Mouse (Mus musculus) liver, adult (tissue): ENCODE results near the gene Gnl1.
A peak's percentile ranks its signal among the peaks of the same experiment; 100 is the strongest.

Experiments
- GATA4 ChIP-seq: IDR thresholded peaks from 2 replicates; pipeline ENCODE4 v1.6.1; 2014; ENCODE audit warnings: mild to moderate bottlenecking, low read length; ENCODE audit not compliant: insufficient replicate concordance

Gnl1 gene

GRCm38 (mm10) chr17:35979401-35980362, at the start of gene Gnl1, which contains the start of gene Prr3:
TSS of gene Gnl1 (plus strand) at chr17:35979851.
TSS of gene Prr3 (minus strand) at chr17:35980236.
- TF ChIP-seq GATA4: peak; percentile 13; the same call in 1 of the 2 replicates

GRCm38 (mm10) chr17:35930627-35931026, 49.0 kb upstream of the Gnl1 start:
- no peak for TF ChIP-seq GATA4

- TF ChIP-seq GATA4: no peak
These were observed 47.0 kb upstream of the Gnl1 start for GRCm38 (mm10) chr17:35932608-35933007.

GRCm38 (mm10) chr17:35937700-35938348, 41.8 kb upstream of the Gnl1 start:
- no peak for TF ChIP-seq GATA4

GRCm38 (mm10) chr17:35939108-35939507, 40.5 kb upstream of the Gnl1 start:
- TF ChIP-seq GATA4: no peak

- no peak for TF ChIP-seq GATA4
These were observed 39.7 kb upstream of the Gnl1 start for GRCm38 (mm10) chr17:35939941-35940340.

GRCm38 (mm10) chr17:35954665-35955064, 25.0 kb upstream of the Gnl1 start:
- TF ChIP-seq GATA4: no peak

- TF ChIP-seq GATA4: no peak
These were observed 21.0 kb upstream of the Gnl1 start for GRCm38 (mm10) chr17:35958533-35959223.

- TF ChIP-seq GATA4: no peak
These were observed 16.4 kb upstream of the Gnl1 start for GRCm38 (mm10) chr17:35963279-35963678.

GRCm38 (mm10) chr17:35967621-35968020, 12.0 kb upstream of the Gnl1 start:
- TF ChIP-seq GATA4: no peak

GRCm38 (mm10) chr17:35969418-35970389, 9.9 kb upstream of the Gnl1 start, which contains the start of gene Abcf1:
TSS of gene Abcf1 (minus strand) at chr17:35969761.
- TF ChIP-seq GATA4: no peak

- TF ChIP-seq GATA4: no peak
These were observed 7.5 kb upstream of the Gnl1 start for GRCm38 (mm10) chr17:35972131-35972530.

- TF ChIP-seq GATA4: no peak
These were observed 745 bp upstream of the Gnl1 start for GRCm38 (mm10) chr17:35978811-35979400.

- no peak for TF ChIP-seq GATA4
These were observed 708 bp downstream of the Gnl1 start for GRCm38 (mm10) chr17:35980363-35980754.

GRCm38 (mm10) chr17:35981776-35982175, 2.1 kb downstream of the Gnl1 start:
- no peak for TF ChIP-seq GATA4
